Mouse (Mus musculus) cerebellum, adult 9-11 months (tissue): ENCODE results near the gene Gm20388.
A peak's percentile ranks its signal among the peaks of the same experiment; 100 is the strongest.

Experiments
- DNase-seq: peaks from one replicate; pipeline ENCODE4 v3.0.0; 2022

The Gm20388 gene

GRCm38 (mm10) chr8:122058510-122058909 lies 2147.9 kb downstream of the Gm20388 start:
- DNase-seq = no peak

DNA sequence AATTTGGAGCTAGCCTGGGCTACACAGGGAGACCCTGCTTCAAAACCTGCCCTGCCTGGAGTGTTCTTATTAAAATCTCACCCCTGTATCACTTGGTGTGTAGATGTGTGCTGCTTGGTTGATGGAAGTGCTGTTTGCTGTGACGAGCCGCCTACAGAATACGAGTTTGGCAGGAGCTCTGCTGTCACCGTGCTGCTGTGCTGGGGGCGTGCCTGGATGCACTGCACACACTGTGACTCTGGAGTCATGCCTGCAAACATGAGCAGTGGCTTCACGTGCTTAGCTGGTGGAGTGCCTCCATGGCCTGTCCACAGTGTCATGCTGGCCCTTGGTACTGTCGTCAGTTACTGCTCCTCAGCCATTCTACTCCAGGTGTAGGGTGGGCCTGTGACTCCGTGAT lies 2148.3 kb downstream of the Gm20388 start:
- DNase-seq = no peak

DNA sequence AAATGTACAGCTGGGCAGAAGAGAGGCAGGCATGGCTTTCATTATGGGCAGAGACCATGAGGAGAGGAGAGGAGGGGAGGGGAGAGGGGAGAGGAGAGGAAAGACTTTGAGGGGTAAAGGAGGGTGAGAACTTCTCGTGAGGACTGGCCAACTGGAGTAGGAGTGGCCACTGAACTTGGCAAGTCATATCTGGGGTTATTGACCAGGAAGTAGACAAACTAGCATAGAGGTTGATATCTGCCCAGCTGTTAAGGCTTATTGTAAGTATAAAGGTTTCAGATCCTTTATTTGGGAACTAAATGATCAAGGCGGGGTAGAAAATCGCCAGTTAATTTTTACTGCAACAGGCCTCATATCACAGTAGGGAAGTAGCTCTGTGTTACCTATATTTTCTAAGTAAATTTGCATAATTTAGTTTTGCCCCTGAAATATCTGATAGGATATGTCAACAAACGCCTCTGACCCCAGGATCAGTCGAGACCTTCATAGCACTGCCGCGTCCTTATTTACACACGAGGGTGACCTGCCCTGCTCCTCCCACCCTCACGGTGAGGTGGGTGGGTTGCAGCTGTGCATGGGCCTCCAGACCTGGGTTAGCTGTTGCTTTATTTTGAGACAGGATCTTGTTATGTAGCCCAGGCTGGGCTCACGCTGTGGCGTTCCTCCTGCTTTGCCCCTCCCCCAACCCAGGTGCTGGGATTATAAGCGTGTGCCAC lies 2152.0 kb downstream of the Gm20388 start:
- no peak for DNase-seq

- no peak for DNase-seq
Observed at GRCm38 (mm10) chr8:122064353-122064752, 2153.7 kb downstream of the Gm20388 start.

DNA sequence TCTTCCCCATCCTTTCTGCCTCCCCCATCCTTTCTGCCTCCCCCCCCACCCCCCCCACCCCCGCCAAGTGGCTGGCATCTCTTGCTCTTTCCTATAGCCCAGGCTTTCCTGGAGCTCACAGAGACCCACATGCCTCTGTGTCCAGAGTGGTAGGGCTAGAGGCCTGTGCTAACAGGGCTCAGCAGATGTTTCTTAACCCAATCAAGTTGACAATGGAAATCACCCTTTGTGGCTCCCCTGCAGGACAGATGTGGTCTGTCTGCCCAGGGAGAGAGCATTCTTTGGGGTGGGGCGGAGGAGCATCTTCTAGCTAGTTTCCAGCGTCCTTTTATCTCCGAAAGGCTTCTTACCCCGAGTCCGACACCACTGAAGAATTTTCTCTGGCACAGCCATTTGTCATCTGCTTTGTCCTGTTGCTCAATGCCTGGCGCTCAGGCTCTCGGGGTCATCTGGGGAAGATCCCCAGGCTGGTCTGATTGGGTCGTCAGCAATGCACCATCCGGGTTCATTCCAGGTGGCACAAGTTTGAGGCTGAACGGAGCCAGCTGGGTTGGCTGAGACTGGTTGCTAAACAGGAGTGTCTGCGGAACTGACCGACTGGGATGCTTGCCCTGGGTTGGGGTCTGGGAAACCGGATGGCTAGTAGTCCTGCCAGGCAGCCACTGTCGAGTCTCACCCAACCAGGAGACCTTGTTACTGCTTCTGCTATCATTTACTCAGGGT lies 2157.3 kb downstream of the Gm20388 start:
- no peak for DNase-seq

- no peak for DNase-seq
Observed at GRCm38 (mm10) chr8:122068609-122069008, 2158.0 kb downstream of the Gm20388 start.

GRCm38 (mm10) chr8:122069281-122069680 lies 2158.6 kb downstream of the Gm20388 start:
- no peak for DNase-seq

DNA sequence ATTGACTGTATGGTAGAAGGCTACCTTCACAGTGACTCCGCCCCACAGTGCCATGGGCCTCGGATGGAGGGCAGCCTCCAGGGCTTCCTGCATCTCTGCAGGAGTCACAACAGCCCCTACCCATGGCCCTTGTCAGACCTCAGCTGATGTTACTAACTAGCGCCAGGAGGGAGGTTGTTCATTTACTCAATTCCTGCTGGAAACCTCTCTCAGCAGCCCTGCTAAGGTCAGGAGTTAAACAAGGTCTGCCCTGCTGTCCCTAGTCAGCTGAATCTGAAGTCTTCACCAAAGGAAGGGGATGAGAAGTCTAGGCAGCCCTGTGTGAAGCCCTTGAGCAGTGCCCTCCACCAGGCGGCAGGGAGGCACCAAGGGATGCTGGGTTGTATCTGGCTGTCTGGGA lies 2160.6 kb downstream of the Gm20388 start:
- no peak for DNase-seq

- no peak for DNase-seq
Observed at GRCm38 (mm10) chr8:122073964-122074363, 2163.3 kb downstream of the Gm20388 start.

GRCm38 (mm10) chr8:122074442-122074841 lies 2163.8 kb downstream of the Gm20388 start:
- no peak for DNase-seq

GRCm38 (mm10) chr8:122074977-122075376 lies 2164.3 kb downstream of the Gm20388 start:
- DNase-seq = no peak

- no peak for DNase-seq
Observed at GRCm38 (mm10) chr8:122076183-122076842, 2165.7 kb downstream of the Gm20388 start.

GRCm38 (mm10) chr8:122078321-122078720 lies 2167.7 kb downstream of the Gm20388 start:
- no peak for DNase-seq

- no peak for DNase-seq
Observed at GRCm38 (mm10) chr8:122079093-122079492, 2168.5 kb downstream of the Gm20388 start.

GRCm38 (mm10) chr8:122080347-122080746 lies 2169.7 kb downstream of the Gm20388 start:
- no peak for DNase-seq

- no peak for DNase-seq
Observed at GRCm38 (mm10) chr8:122083401-122083800, 2172.8 kb downstream of the Gm20388 start.

DNA sequence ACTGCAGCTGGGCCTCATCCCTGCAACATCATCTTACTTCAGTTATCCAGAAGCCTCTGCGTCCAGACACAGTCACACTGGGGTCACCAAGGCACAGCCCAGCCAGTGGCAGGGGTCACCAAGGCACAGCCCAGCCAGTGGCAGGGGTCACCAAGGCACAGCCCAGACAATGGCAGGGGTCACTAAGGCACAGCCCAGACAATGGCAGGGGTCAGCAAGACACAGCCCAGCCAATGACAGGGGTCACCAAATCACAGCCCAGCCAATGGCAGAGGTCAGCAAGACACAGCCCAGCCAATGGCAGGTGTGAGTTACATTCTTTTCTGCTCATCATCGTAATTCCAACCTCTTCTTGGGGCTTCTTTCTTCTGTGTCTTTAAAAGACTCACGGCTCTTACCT lies 2173.5 kb downstream of the Gm20388 start:
- no peak for DNase-seq

DNA sequence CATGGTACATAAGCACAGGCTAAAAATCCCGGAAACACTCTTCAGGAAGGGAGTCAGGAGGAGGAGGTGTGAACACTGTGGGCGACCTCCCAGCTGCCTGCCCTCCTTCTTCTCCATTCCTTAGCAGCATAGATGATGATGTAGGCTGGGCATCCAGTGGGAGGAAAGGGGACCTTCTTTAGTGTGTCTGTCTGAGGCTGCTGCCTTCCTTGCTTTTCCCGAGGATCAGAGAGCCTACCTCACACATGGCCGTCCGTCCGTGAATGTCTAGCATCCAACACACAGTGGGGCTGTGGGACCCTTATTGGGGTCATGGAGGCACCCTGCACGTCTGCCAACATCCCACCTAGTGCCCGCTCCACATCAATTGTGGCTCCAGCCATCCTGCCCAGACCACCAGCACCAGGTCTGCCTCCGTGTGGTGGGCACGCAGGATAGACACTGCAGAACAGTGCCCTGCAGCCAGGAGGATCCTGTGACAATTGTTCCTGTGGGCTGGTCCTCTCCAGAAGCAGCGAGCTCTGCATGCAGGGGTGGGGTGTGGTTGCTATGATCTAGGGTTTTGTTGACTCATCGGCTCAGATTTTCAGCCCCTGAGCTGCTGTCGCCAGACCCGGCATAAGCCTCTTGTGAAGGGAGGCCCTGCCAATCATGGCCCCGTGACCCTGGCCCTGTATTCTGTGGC lies 2174.2 kb downstream of the Gm20388 start:
- no peak for DNase-seq

DNA sequence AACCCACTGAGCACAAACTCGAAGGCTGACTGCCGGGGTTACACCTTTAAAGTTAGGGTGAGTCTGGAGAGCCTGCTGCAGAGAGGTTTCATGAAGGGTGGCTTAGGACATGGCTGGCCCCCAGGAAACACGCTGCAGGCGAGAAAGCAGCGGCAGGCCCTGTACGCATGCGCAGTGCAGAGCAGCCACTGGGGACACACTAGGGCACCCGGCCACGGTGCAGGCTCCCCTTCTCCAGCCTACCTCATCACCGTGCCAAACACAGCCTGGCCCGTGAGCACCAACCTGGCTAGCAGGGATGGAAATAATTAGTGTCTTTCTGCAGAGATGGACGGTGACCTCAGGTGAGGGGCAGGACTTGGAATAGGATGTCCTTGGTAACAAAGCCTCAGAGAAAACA lies 2175.4 kb downstream of the Gm20388 start:
- peak; percentile 36 for DNase-seq

GRCm38 (mm10) chr8:122088631-122089030 lies 2178.0 kb downstream of the Gm20388 start:
- DNase-seq = no peak

- no peak for DNase-seq
Observed at GRCm38 (mm10) chr8:122089186-122089700, 2178.6 kb downstream of the Gm20388 start.

DNA sequence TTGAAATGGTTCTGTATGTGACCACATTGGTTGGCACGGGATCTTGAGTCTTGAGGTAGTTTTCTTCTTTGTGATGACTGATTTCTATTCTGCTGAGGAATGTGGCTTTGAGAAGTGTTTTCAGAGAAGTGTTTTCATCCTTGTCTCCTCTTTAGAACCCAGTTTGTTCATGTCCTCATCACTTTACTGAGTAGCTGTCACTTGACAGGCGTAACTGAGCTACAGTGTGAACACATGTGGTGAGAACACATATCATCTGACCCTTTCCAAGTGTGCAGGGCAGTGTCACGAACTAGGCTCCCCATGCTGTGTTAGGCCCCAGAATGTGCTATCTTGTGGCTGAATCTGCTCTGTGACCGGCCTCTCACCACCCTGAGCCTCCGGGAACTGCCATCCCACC lies 2181.8 kb downstream of the Gm20388 start:
- DNase-seq = no peak

GRCm38 (mm10) chr8:122098766-122099165 lies 2188.1 kb downstream of the Gm20388 start:
- DNase-seq = no peak
